Mouse (Mus musculus) ovary, postnatal 36 days (tissue): ENCODE measurements around the gene Wipi2.

Experiments used
- DNase-seq: peaks from one replicate; pipeline ENCODE4 v3.0.0; 2022; ENCODE audit warnings: low spot score, mixed read lengths

Wipi2 gene

DNA sequence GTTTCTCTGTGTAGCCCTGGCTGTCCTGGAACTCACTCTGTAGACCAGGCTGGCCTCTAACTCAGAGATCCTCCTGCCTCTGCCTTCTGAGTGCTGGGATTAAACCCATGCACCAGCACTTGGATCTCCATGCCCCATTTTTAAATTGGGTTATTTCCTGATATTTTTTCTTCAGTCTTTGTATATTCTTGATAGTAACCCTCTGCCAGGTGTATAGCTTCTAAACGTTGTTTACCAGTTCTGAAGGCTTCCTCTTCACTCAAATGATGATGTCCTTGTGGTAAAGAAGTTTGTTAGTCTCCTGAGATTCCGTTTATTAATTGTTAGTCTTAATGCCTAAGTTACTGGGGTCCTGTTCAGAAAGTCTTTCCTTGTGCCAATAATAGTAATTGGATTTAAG lies at the start of gene Wipi2:
TSS of gene Wipi2 (plus strand) at position 301 of the 400 bp plus-strand sequence.
- no peak for DNase-seq

DNA sequence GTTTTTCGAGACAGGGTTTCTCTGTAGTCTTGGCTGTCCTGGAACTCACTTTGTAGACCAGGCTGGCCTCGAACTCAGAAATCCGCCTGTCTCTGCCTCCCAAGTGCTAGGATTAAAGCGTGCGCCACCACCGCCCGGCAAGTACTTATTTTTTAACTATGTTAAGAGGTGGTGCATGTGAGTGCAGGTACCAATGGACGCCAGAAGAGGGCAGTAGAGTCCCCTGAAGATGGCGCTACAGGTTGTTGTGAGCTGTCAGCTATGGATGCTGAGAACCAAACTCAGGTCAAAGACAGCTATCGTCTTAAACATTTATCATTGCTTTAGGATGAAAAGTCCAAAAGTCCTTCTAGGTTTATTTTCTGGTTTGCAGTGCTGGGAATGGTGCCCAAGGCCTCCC lies 49.3 kb upstream of the Wipi2 start:
- no peak for DNase-seq

DNA sequence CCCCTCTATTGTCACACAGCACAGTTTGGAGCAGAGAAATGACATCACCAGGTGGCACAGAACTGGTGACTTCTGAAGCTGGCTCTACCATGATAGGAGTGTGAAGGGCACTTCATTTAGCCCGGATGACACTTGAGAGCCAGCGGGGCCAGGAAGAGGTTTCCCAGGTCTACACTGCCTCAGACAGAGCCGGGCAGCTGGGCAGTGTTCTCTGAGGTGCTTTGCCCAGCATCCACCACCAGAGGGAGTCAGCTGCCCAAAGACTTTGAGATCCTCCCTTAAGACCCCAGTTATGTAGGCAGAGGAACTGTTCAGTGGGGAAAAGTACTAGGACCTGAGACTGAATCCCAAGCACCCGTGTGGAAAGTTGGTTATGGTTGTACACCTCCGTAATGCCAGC lies 46.0 kb upstream of the Wipi2 start:
- DNase-seq: peak; percentile 61

DNA sequence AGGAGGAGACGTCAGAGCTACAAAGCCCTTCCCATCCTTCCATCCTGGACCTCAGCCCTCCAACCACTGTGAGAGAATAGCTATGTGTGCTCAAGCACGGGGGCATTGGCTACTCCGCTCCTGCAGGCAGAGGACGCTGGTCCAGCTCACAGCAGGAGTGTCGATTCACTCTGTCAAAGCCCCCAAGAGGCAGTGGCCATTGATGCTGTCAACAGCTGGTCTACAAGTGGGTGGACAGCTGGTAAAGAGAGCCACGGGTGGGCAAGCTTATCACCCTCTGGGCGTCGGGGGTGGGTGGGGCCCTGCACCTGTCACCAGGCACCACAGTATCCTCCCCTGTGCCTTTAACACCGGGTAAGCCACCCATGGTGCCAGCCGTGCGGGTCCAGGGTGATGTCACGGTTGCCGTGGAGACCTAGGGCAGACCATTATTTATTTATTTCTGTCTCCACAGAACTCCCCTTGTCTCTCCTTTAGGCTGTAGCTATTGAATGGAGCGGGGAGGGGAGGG lies 43.8 kb upstream of the Wipi2 start:
- peak; percentile 16 for DNase-seq

DNA sequence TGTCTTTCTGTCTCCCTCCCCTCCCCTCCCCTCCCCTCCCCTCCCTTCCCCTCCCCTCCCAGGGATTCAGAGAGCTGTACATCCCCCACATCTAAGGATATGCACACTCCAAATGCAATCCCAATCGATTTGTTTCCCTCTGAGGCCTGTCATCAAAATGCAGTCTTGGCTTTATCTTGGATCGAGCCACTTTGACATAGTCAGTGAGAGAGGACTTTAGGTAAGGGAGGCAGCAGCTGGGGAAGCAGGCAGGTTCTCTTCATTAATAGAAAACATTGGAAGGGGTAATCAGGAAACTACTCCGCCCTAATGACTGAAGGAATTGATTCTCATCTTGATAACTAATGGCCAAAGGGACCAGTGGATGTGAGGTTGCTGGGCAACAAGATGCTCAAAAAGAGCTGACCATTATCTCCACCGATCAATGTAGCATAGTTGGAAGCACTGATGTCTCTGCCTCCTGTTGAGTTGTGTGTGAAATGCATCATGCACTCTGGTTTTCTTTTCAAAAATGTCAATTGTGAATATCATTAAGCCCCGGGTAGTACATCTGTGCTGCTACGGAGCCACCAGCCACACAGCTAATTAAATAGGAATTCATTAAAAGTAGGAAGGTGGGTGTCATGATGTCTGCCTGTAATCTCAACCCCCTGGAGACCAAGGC lies 36.4 kb upstream of the Wipi2 start:
- DNase-seq: no peak

DNA sequence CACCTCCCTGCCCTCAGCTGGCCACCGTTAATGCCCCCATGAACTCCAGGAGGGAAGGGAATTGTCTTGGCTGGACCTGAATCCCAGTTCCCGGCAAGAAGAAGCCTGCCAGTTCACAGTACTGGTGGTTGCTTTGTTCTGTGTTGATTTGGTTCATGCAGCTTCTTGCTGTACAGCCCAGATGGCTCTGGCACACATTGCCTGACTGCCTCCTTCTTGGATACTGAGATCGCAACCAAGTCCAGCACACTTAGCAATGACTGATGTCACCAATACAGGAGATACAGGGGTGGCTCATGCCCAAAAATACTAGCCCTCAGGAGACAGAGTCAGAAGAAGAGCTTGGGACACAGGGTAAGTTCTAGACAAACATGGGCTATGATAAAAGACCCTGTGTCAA lies 31.8 kb upstream of the Wipi2 start:
- no peak for DNase-seq

DNA sequence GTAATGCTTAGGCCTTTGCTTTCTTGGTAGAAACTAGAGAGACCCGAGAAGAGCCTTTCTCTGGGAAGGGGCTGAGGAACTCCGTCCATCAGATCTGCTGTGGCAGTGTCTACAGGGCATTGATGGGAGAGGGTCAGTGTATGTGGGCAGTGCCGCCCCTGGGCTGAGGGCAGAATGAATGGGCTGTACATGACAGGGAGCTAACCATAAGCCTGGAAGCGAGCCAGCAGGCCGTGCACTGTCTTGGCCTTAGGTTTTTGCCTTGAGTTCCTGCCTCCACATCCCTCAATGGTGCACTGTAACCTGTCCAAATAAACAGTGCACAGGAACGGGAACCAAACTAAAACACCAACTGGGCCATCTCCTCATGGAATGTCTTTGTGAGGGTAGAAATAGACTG lies 30.8 kb upstream of the Wipi2 start:
- DNase-seq: no peak

DNA sequence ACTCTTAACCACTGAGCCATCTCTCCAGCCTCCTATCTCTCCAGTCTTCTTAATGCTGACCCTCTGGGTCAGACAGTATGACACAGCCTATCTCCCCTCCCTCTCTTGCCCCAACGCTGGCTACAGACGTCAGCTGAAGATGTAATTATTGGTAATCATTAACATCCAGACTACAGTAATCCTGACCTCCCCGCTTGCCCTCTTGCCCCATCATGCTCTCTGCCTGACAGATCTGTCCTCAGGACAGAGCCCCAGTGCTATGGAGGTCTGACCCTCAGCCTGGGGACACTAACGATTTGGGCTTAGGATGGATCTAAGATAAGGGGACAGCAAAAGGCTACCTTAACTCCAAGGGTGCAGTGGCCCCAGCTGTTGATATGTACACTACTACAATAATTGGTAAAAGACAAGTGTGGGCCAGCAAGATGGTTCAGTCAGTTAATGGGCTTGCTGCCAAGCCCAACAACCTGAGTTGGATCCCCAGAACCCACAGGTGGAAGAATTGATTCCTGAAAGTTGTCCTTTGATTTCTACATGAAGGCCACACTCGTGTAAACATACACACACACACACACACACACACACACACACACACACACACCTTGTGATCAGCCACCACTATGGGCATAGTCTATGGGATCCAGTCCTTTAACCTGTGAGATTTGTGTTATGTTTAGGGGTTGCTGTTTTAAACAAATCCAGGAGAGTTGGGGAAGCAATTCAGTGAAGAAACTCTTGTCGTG lies 29.7 kb upstream of the Wipi2 start:
- DNase-seq: no peak

DNA sequence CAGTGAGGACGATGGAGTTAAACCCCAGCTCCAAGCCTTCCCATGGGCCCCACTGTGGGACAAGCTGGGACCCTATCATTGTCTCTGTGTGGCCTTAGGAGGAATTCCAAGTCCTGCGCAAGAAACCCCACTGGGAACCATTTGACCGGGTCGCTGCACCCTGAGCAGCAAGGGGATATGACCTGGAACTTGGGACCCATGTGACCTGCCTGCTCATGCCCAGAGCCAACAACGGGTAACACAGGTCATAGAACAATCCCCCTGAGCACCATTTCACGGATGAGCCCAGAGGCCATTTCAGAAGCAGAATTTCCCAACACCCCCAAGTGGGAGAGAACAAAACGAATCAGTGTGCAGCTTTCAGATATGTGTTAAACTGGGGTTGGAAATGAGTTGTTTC lies 23.1 kb upstream of the Wipi2 start:
- no peak for DNase-seq

DNA sequence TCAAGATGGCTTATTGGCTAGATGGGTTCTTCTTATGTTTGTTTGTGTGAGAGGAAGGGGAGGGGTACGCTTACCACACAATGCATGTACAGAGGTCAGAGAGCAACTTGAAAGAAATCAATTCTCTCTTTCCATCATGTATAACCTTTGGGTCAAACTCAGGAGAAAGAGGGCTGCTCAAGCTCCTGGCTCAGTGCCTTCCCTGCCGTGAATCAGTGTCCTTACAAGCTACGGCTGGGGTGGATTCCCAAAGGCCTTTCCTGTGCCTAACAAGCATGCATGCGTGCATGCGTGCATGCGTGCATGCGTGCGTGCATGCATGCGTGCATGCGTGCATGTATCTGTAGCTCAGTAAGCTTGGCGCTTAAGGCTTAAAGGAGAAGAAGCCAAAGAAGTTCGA lies 22.2 kb upstream of the Wipi2 start:
- no peak for DNase-seq

DNA sequence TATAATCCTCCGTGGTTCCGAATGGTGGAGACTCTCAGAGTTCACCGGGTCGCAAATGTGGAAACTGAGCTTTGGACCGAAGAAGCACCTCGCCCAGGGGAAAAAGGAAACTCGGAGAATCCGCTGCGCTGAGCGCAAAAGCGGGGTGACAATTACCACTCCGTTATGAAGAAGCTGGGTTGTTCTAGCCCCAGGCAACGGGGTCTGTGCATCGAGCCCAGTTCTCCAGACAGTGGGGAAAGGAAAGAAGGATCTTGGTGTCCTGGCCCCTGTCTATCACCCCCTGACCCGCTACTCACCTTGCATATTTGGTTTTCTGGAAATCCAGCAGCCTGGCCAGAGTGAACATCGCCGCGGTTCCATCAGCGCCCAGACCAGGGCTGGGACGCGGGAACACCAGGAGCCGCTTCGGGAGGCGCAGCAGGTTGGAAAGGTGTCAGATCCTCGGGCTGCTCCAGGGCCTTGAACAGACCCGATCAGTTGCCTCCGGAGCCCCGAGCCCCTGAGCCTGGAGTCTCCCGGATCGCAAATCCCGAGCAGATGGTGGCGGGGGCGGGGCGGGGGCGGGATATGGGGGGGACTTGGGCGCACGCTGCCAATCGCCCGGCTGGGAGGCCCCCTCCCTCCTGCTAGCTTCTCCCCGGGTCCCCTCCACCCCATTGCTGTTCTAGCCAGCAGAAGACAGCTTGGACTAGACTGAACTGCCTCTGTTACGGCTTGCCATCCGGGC lies 19.1 kb upstream of the Wipi2 start, which contains the start of gene Mmd2:
TSS of gene Mmd2 (minus strand) at position 542 of the 730 bp plus-strand sequence.
- DNase-seq: peak; percentile 35

DNA sequence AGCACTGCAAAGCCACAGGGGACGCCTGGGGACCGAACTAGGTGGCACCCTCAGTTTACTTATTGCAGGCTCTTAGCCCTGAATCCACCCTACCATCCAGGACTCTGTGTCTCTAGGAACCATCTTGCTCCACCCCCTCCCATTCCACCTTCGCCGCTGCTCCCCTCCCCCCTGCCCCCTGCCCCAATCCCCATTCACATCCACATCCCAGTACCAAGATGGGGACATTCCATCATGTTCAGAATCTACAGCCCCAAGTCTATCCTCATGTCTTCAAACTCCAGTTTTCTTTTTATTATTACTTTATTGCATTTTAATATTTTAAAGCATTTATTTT lies 18.5 kb upstream of the Wipi2 start:
- DNase-seq: no peak

DNA sequence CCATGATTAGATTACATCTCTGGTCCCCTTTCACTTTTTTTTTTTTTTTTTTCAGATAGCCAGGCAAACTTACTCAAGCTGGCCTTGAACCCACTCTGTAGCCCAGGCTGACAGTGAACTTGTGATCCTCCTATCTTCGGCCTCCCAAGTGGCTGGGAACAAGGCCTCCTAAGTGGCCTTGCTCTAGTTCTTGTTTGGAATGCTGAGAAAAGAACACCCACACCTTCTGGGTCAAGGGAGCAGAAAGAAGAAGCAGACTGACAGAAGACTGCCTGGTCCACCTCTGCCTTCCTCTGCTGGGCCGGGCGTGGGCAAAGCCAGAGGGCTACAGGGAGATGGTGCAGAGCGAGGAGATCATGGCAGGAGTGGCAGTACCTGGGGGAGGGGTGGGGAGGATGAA lies 17.1 kb upstream of the Wipi2 start:
- DNase-seq: no peak

DNA sequence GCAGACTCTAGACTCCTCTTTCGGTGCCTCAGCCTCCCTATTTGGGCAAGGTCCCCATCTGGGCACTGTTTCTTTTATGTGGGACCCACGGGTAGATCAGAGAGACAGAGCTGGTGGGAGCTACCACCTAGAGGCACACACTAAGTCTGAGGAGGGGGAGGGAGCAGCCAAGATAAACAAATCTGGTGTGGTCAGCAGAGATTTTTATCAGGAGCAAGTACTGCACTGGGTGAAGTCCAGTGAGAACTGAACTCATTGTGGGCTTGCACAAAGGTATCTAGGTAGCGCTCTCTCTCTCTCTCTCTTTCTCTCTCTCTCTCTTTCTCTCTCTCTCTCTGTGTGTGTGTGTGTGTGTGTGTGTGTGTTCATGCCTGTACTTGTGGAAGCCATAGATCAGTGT lies 13.0 kb upstream of the Wipi2 start:
- no peak for DNase-seq

DNA sequence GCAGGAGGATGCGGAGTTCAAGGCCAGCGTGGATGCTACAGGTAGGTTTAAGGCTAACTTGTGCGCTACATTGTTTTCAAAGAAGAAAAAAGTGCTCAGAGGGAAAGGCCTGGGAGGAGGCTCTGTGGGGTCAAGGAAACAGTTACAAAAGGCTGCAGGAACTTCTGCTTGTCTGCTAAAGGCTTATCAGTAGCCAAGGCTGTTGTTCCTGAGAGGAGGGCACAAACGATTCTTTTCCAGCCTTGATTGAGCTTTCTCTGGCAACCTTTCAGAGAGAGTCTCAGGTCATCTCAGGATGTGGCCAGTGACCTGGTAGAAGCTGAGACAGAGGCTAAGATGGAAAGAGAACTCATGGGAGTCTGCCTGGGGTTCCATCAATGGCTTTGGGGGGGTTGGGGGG lies 11.9 kb upstream of the Wipi2 start:
- no peak for DNase-seq

DNA sequence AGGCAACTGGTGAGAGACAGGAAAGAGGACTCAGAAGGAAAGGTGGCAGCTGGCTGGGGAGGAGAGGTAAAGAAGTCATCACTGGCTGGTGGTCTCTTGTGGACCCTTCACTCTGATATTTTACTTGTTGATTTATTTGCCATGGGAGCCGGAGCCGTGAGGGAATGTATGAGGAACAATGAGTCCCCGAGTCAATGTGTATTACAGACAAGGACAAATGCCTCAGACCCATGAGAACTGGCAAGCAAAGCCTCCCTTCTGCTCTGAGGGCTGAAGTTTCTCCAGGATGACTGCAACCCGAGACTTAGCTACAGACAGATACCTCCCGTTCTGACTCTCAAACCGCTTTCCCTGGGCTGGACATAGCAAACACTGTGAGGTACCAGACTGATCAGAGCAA lies 11.2 kb upstream of the Wipi2 start:
- no peak for DNase-seq

DNA sequence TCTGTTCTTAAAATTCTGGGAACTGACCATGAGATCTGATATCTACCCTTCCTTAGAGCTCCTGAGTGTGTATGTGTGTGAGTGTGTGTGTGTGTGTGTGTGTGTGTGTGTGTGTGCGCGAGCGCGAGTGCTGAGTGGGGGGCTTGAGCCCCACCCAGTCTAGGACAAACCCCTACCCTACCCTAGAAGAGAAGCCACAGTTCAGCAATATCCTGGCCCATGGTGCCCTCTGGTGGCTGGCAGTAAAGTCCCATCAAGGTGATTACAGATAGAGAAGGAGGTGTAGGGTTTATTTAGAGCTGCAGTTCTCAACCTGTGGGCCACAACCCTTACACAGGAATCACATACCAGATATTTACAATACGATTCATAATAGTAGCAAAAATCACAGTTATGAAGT lies 7.6 kb upstream of the Wipi2 start:
- peak; percentile 57 for DNase-seq

DNA sequence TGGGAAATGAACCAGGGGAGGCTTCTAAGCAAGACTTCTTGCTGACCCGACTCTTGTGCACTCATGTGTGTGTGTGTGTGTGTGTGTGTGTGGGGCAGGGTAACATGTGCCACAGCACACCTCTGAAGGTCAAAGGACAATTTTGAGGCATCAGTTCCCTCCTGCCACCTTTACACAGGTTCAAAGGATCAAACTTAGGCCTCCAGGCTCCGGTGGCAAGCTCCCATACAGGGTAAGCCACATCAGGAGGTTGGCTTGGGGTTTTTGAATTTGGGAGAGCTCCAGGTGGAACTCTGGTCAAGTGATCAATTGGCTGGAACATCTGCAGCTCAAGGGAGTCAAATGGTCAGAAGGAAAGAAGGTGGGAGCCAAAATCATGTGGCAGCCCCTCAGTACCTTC lies 6.1 kb upstream of the Wipi2 start:
- no peak for DNase-seq

DNA sequence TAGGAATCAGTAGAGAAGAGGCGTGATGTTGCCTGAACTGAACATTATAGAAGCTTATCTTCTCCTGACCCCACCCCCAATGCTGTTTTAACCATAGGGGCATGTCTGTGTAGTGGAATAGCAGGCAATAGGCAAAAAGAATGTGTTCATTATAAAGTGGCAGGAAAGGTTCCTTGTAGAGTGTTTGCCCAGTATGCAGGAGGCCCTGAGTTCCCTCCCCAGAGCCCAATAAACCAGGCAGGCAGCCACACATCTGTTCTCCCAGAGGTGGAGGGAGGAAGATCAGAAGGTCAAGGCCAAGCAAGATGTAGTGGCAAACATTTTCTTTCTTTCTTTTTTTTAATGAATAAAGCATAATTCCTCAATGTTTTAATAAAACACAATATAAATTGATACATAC lies 5.4 kb upstream of the Wipi2 start:
- DNase-seq: no peak

DNA sequence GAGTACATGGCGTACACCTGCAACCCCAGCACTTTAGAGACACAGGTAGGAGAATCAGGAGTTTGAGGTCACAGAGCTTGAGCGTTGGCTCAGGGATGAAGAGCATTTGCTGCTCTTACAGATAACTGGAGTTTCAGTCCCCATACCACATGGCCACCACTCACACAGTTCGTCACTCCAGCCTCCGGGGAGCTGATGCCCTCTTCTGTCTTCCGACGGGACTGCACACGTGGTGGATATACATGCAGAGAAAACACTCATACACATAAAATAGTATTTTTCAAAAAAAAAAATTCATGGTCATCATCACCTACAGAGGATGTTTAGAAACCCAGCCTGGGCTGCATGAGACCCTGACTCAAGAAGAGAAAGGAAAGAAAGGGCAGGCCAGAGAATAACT lies 4.4 kb upstream of the Wipi2 start:
- no peak for DNase-seq

DNA sequence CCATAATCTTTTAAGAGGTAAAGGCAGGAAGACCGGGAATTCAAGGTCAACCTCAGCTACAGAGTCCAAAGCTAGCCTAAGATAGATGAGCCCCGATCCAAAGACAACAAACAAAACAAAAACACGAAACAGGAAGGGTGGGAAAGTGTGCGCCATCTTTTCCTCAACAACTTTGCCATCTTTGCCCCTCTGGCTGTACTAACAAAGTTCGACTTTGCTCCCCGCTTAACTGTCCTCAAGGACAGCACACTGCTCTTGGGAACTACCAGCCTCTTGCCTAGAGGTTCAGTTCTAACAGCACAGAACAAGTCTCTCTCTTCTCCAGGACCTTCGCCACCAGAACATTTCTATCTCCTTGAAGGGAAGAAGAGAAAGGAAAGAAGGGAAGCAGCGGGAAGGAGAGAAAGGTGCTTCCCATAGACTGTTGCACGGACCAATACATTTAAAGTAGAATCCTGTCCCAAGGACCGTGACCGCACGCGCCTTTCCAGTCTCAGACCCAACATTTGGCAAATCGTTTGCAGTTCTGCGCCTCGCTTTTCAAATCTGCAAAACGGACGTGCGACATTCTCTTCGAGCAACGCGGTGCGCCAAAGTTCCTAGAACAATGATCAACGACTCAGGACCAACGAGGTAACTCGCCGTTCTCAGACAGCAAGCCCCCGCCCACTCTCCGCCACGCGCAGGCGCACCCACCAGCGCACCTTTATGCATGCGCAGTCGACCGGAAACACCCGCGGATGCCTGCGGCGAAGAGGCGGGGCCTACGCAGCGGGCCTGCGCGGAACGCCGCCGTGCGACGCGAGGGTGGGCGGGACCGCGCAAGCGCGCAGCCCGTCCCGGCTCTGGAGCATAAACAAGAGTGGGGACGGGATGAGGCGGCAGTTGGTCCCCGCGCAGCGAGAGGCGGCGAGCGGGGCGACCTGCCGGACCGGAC lies 1.5 kb downstream of the Wipi2 start:
- DNase-seq: peak; percentile 98

DNA sequence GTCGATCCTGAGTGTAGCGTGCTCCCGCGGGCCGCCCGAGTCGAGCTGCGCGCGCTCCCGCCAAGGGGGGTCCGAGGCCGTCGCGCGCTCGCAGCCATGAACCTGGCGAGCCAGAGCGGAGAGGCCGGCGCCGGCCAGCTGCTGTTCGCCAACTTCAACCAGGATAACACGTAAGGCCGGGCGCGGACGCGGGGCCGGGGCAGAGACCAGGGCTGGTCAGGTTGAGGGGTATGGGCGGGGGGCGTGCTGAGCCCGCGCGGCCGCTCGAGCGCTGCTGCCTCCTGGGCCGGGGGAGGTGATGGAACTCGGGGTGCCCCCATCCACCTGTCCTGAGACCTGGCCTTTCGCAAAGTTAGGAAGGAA lies 2.1 kb downstream of the Wipi2 start:
- no peak for DNase-seq
